Mouse (Mus musculus): ENCODE results near the gene Stim2. TPM values are rescaled to one million over a fixed set of nuclear protein-coding genes. Genes with fewer than 3 reads are reported as not detected.

The Stim2 gene
- polyA plus RNA-seq, 1 experiment from 2014 or later: 13.9 TPM

DNA sequence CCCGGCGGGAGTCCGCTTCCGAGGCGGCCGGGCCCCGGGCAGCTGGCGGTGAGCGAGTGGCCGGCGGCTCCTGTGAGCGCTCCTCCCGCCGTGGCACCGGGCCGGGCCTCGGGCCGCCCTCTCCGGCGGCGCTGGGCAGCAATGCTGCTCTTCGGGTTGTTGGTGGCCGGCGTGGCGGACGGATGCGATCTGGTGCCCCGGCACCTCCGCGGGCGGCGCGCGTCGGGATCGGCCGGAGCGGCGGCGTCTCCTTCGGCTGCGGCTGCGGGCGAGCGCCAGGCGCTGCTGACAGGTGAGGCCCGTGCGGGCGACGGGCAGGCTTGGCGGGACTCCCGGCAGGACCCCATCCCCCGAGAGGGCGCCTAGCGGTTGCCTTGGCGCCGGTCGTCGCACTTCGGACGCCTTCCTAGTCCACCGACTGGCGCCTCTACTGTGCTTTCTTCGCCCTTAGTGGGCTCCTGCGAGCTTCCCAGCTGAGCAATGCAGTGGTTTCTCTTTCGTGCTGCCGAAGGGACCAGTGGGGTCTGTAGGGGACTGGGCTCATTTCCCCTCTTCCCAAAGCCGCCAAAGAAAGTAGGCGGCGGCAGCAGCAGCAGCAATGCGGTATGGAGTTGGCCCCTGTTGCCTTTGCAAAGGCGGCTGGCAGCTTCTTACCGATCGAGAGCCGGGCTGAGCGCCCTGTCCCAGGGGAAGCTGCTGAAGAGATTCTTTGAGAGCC lies 603 bp downstream of the Stim2 start:
- peak overlapping the region; percentile 90 for H3K4me3 ChIP-seq
- peaks cover 26% of the 10 kb centered on the region for H3K4me1 ChIP-seq
- peak; percentile 75 for DNase-seq (ENCODE audit: low spot score)
- H3K27me3 ChIP-seq (replicated peaks; ENCODE audit: low read depth, poor library complexity, severe bottlenecking): peaks cover 13% of the 10 kb centered on the region
- under 1% methylated on average over 76 of the region's 76 CpGs for WGBS
- H3K9me3 ChIP-seq: no peaks in the 10 kb centered on the region
- peak overlapping the region; percentile 92 for H3K27ac ChIP-seq (replicated peaks)
- no peaks in the 10 kb centered on the region for H3K36me3 ChIP-seq (replicated peaks)

DNA sequence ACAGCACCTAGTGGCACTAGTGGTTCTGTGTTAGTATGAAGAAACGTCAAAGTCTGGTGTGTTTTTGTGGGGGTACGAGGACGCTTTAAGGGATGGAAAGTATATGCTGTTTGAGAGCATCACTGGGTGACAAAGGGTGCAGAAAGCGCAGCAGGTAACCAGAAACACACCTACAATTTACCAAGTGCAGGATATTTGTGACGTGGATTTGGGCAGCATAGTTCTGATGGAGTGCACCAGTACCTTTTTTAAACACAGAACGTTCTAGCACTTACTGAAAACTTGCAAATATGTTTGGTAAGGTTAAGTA lies 1.1 kb downstream of the Stim2 start:
- peaks cover 8% of the 10 kb centered on the region for H3K27me3 ChIP-seq (replicated peaks; ENCODE audit: low read depth, poor library complexity, severe bottlenecking)
- no peak for DNase-seq (ENCODE audit: low spot score)
- H3K9me3 ChIP-seq: no peaks in the 10 kb centered on the region
- H3K27ac ChIP-seq (replicated peaks): peak overlapping the region; percentile 92
- peak overlapping the region; percentile 90 for H3K4me3 ChIP-seq
- H3K36me3 ChIP-seq (replicated peaks): no peaks in the 10 kb centered on the region
- WGBS: 2% methylated on average over 6 of the region's 6 CpGs
- H3K4me1 ChIP-seq: peaks cover 26% of the 10 kb centered on the region

DNA sequence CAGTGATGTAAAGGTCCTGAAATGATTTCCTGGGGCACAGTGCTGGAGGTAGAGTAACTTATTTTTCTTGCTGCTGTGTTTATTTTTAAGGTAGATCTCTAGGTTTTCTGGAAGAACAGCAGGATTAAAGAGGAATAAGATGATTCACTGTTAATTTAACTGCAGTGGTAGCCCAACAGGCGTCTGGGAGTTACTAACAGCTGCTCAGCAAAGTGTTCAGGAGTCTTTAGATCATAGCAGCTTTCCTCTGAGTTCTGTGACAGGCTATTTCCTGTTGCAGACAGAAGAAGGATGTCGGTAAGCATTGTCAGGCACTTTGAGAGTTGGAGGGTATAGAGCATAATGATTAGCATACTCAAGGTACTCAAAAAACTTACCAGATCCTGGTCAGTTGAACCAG lies 1.5 kb downstream of the Stim2 start:
- Histone ChIP-seq H3K27me3 (replicated peaks; ENCODE audit: low read depth, poor library complexity, severe bottlenecking) (0 out of 2 replicates have a peak, but pooled peaks cover 4% of the 10 kb centered on the region), H3K9me3 (no peaks in the 10 kb centered on the region), H3K4me3 (peak overlapping the region; percentile 90), H3K4me1 (peaks cover 28% of the 10 kb centered on the region), H3K27ac (replicated peaks) (peak overlapping the region; percentile 92; the same call in 1 of the 2 replicates), H3K36me3 (replicated peaks) (no peaks in the 10 kb centered on the region)
- under 1% methylated on average over 2 of the region's 2 CpGs for WGBS
- DNase-seq (ENCODE audit: low spot score): no peak

DNA sequence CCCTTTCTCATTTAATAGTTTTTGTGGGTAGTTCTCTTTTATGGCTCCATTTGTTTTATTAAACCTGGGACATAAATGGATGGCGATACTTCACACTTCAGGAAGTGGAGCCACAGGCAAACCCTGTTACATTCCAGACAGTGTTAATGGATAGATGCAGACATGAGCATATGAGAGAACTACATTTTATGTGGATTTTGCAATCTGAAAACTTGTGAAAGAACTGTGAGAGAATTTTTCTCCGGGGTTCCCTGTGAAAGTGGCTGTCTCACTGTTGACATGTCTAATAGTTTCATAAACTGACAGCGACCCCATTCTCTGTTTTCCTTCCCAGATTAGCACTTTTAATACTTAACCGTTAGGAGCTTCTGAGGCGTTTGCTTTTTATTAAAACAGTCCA lies 2.7 kb downstream of the Stim2 start:
- H3K27me3 ChIP-seq (replicated peaks; ENCODE audit: low read depth, poor library complexity, severe bottlenecking): 0 out of 2 replicates have a peak, but pooled peaks cover 2% of the 10 kb centered on the region
- H3K27ac ChIP-seq (replicated peaks): no peak overlapping the region
- H3K4me3 ChIP-seq: no peak overlapping the region
- DNase-seq (ENCODE audit: low spot score): no peak
- H3K9me3 ChIP-seq: no peaks in the 10 kb centered on the region
- peaks cover 32% of the 10 kb centered on the region for H3K4me1 ChIP-seq
- WGBS: 79% methylated on average over 5 of the region's 5 CpGs
- H3K36me3 ChIP-seq (replicated peaks): no peaks in the 10 kb centered on the region

DNA sequence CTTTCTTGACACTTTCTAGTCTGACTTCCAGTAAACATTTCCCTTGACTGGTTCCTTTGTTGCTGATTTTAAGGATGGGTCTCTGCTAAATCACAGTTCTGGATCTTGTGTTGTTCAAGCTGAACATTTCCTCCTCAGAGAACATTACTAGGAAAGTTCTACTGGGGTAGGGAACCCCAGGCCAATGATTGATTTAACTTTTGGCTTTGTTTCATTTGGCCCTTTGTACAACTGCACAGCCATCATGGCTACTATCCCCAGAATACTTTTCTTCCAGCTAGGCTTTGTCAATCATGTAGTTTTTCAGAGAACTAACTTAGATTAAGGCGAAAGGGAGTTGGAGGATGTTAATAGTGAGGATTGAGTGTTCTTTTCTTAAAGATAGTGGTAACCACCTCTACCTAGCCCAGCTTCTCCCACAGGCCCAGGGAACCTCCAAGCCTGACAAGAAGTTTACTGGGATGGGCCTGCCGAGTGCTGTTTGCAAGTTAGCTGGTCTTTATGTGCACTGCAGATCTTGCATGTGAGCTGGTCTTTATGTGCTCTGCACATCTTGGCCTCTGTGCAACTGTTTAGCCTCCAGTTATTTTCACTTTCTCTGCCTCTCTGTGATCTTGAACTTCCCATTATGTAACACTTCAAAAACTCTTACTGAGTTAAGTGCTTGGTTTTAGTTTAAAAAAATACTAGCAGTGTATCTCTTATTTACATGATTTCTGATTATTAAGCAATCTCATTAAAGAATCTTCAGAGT lies 7.0 kb downstream of the Stim2 start:
- Histone ChIP-seq H3K27me3 (replicated peaks; ENCODE audit: low read depth, poor library complexity, severe bottlenecking) (no peaks in the 10 kb centered on the region), H3K4me1 (peaks cover 18% of the 10 kb centered on the region), H3K36me3 (replicated peaks) (no peaks in the 10 kb centered on the region; the same call in 1 of the 2 replicates), H3K27ac (replicated peaks) (peak overlapping the region; percentile 4; the same call in 1 of the 2 replicates), H3K9me3 (no peaks in the 10 kb centered on the region), H3K4me3 (no peak overlapping the region)
- 76% methylated on average over 2 of the region's 2 CpGs for WGBS
- no peak for DNase-seq (ENCODE audit: low spot score)

DNA sequence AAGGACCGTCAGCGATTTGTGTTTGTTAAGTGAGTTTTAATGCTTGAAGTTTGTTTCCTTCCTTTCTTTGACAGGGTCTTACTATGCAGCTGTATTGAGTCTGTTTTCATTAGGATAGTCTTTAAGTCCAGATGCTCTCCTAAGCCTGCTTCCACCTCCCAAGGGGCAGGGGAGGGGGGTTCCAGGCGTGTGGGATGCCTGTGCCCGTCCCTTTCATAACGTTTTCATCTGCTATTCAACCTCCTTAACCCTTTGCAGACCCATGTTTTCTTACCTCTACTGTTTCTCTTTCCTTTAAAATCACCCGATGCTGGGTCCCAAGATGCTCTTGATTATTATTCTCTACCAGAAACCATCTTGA lies 7.5 kb downstream of the Stim2 start:
- Histone ChIP-seq H3K4me3 (no peak overlapping the region), H3K9me3 (no peaks in the 10 kb centered on the region), H3K27me3 (replicated peaks; ENCODE audit: low read depth, poor library complexity, severe bottlenecking) (no peaks in the 10 kb centered on the region), H3K4me1 (peaks cover 16% of the 10 kb centered on the region), H3K27ac (replicated peaks) (no peak overlapping the region), H3K36me3 (replicated peaks) (no peaks in the 10 kb centered on the region; the same call in 1 of the 2 replicates)
- DNase-seq (ENCODE audit: low spot score): no peak
- WGBS: 29% methylated on average over 6 of the region's 6 CpGs

DNA sequence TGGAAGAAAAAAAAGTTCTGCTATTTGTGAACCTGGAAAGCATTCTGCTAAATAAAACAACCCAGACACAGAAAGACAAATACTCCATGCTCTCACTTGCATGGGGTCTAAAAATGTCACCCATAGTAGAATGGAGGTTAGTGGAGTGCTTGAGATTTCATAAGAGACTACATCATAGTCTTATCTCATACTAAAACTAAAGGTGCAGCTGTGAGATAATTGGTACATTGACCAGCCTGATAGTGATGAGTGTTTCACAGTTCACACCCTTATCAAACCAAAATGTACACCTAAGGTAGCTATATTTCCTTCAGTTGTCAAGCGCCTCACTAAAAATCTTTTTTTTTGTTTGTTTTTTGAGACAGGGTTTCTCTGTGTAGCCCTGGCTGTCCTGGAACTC lies 8.5 kb downstream of the Stim2 start:
- no peak for DNase-seq (ENCODE audit: low spot score)
- Histone ChIP-seq H3K27me3 (replicated peaks; ENCODE audit: low read depth, poor library complexity, severe bottlenecking) (no peaks in the 10 kb centered on the region), H3K27ac (replicated peaks) (no peak overlapping the region), H3K4me3 (no peak overlapping the region), H3K9me3 (no peaks in the 10 kb centered on the region), H3K36me3 (replicated peaks) (no peaks in the 10 kb centered on the region; the same call in 1 of the 2 replicates), H3K4me1 (peaks cover 16% of the 10 kb centered on the region)
- 95% methylated on average over 1 of the region's 1 CpGs for WGBS

DNA sequence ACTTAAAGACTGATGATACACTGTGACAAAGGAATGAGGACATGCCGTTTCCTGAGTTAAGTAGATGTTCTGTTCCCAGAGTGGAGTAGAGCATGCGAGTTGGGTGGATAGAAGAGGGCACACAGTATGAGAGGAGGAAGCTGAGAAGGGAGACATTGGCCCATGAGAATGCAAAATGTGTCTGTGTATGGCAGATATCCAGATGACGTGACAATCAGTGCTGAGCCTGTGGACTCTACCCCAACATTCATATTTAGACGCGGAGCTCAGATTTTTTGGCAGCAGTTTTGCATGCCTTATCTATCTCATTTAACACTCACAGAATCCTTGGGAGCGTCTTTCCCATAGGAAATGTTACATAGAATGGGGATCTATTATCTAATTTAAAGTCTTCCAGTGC lies 9.3 kb downstream of the Stim2 start:
- no peaks in the 10 kb centered on the region; the same call in 1 of the 2 replicates for H3K36me3 ChIP-seq (replicated peaks)
- no peaks in the 10 kb centered on the region for H3K9me3 ChIP-seq
- H3K4me3 ChIP-seq: no peak overlapping the region
- 90% methylated on average over 6 of the region's 6 CpGs for WGBS
- H3K27me3 ChIP-seq (replicated peaks; ENCODE audit: low read depth, poor library complexity, severe bottlenecking): no peaks in the 10 kb centered on the region
- H3K27ac ChIP-seq (replicated peaks): no peak overlapping the region
- no peak for DNase-seq (ENCODE audit: low spot score)
- H3K4me1 ChIP-seq: peaks cover 16% of the 10 kb centered on the region

DNA sequence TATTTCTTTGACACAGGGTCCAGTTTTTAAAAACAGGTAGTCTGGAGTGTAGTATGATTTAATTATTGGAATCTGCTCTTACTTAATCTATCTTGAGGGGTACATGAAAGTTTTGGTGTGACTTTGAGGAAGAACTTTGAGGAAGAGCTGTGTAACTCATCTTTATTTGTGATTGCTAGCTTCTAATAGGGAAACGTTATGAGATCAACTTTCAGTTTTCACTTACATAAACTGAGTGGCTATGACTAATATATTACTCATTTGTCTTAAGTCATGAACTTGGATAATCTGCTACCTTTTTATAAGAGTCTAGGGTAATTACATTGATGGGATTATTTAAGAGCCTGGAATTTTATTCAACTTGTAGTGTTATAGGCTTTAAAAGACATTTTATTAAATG lies 15.0 kb downstream of the Stim2 start:
- WGBS: 71% methylated on average over 1 of the region's 1 CpGs
- DNase-seq (ENCODE audit: low spot score): no peak
- no peaks in the 10 kb centered on the region for H3K36me3 ChIP-seq (replicated peaks)
- peaks cover 3% of the 10 kb centered on the region; the same call in 1 of the 2 replicates for H3K4me1 ChIP-seq
- H3K27me3 ChIP-seq (replicated peaks; ENCODE audit: low read depth, poor library complexity, severe bottlenecking): no peaks in the 10 kb centered on the region
- no peak overlapping the region for H3K27ac ChIP-seq (replicated peaks)
- H3K9me3 ChIP-seq: no peaks in the 10 kb centered on the region
- H3K4me3 ChIP-seq: no peak overlapping the region

DNA sequence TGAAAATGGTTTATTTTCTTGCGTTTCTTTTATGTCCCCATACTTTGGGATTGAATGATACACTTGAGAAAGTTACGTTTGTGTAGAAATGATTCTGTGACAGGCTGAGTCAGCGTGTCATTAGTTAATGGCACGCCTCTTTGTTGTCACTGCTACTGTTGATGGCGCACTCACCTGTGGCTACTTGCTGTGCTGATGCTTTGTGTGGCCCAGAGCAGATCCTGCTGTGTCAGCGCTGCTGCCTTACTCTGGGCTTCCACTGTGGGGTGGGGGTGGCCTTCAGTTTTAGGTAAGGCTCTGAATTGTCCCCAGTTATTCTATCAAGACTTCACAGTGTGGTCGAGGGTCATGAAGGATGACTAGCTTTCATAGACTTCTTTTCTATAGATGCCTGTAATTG lies 18.8 kb downstream of the Stim2 start:
- Histone ChIP-seq H3K4me3 (no peak overlapping the region), H3K27me3 (replicated peaks; ENCODE audit: low read depth, poor library complexity, severe bottlenecking) (no peaks in the 10 kb centered on the region), H3K9me3 (no peaks in the 10 kb centered on the region), H3K36me3 (replicated peaks) (no peaks in the 10 kb centered on the region), H3K4me1 (peaks cover 11% of the 10 kb centered on the region), H3K27ac (replicated peaks) (no peak overlapping the region)
- 47% methylated on average over 7 of the region's 7 CpGs for WGBS
- DNase-seq (ENCODE audit: low spot score): no peak

DNA sequence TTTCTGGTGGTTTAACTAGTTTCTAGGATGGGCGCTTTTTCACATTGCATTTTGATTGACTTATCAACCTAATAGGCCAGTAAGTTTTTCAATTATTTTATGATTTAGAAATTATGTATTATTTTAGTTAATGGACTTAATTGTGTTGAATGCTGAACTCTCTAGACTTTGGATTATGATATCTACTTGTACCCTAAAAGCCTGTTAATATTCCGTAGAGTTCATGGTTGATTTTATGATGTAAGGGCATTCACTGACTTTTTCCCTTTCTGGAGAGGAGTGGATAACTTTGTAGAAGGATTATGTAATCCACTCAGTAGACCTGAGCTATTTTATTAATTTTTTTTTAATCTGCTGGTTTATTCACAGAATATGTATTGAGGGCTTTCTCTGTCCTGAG lies 20.6 kb downstream of the Stim2 start:
- 93% methylated on average over 2 of the region's 2 CpGs for WGBS
- no peak overlapping the region for H3K4me3 ChIP-seq
- H3K4me1 ChIP-seq: peaks cover 11% of the 10 kb centered on the region
- no peaks in the 10 kb centered on the region for H3K36me3 ChIP-seq (replicated peaks)
- H3K9me3 ChIP-seq: no peaks in the 10 kb centered on the region
- no peaks in the 10 kb centered on the region for H3K27me3 ChIP-seq (replicated peaks; ENCODE audit: low read depth, poor library complexity, severe bottlenecking)
- DNase-seq (ENCODE audit: low spot score): no peak
- H3K27ac ChIP-seq (replicated peaks): no peak overlapping the region

DNA sequence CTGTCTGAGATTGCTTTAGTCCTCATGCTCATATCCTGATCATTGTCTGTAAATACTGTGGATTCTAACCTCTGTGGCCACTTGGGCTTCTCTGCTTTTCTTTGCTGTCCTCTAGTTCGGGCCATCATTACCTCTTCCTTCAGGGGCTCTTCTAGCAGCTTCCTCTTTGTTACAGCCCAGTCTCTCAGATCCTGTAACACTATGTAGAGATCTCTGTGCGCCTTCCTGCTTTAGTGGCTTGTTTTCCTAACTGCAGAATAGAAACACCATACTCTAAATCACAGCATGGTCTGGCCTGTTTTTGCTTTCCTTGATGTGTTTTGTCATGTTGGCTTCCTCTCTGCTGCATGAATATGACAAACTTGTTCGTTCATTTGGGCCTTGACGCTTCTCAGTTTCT lies 21.2 kb downstream of the Stim2 start:
- no peak overlapping the region for H3K4me3 ChIP-seq
- no peaks in the 10 kb centered on the region for H3K9me3 ChIP-seq
- H3K27me3 ChIP-seq (replicated peaks; ENCODE audit: low read depth, poor library complexity, severe bottlenecking): no peaks in the 10 kb centered on the region
- no peaks in the 10 kb centered on the region for H3K36me3 ChIP-seq (replicated peaks)
- no peak overlapping the region; the same call in 1 of the 2 replicates for H3K27ac ChIP-seq (replicated peaks)
- H3K4me1 ChIP-seq: peaks cover 11% of the 10 kb centered on the region
- WGBS: 67% methylated on average over 4 of the region's 4 CpGs
- DNase-seq (ENCODE audit: low spot score): no peak

DNA sequence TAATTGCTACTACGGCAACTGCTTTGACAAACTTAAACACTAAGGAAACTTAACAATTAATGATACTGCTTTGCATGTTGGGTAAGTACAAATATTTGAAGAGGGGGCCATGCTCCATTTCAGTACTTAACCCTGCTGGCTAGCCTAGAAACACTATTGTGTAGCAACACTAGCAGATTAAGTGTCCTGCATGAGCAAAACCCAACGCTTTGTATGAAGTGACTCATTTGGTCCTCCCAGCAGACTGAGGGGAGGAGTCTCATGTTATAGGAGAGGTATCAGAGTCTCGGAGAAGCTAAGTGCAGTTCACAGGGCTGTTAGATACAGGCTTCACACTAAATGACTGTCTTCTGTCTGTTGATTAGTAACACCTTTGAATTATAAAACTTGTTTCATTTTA lies 26.3 kb downstream of the Stim2 start:
- H3K9me3 ChIP-seq: no peaks in the 10 kb centered on the region
- H3K27me3 ChIP-seq (replicated peaks; ENCODE audit: low read depth, poor library complexity, severe bottlenecking): no peaks in the 10 kb centered on the region
- H3K4me3 ChIP-seq: no peak overlapping the region
- 75% methylated on average over 3 of the region's 3 CpGs for WGBS
- no peak for DNase-seq (ENCODE audit: low spot score)
- peaks cover 3% of the 10 kb centered on the region for H3K4me1 ChIP-seq
- no peak overlapping the region for H3K27ac ChIP-seq (replicated peaks)
- H3K36me3 ChIP-seq (replicated peaks): no peaks in the 10 kb centered on the region

Data from embryonic facial prominence, embryonic 10.5 days (tissue).